Mouse (Mus musculus): Measurements from ENCODE around the gene Lmbr1.
"Not testable (repeated sequence)": the region's sequence is repeated elsewhere in the genome, so short reads cannot be mapped to it uniquely, and the experiment has no call there.

Lmbr1 gene

DNA sequence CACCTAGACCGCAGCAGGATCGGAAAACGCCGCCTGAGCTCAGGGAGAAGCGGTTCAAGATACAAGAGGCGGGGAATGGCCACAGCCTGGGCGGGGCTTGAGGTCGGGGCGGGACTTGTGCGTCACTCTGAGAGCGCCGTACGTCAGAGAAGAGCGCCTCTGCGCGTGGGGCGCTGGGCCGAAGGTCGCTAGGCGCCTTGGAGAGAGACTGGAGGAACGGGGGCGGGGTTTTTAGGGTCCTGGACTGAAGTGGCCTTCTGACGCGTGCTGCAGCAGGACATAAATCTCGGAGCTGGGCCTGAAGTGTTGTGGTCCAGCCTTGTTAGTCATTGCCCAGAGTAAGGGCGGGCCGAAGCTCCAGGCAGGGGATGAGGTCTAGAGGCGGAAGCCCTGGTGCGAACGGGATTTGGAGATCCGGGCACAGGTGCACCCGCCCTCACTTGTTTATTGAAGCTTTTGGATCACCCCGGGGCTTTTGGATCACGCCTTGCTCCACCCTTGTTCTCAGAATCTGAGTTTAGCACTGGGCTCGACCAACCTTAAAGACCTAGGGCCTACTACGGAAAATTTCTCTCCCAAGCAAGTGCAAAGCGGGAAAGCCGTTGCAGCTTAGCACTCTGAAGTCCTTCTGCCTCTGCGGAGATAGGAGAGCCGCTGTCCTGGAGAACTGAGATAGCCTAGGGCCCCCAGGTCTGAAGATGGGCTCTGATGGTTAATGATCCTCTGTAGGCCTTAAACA, at the start of gene Lmbr1:
TSS of gene Lmbr1 (minus strand) at position 93 of the 739 bp plus-strand sequence.
- DNase-seq (ENCODE audit: low read depth in 2 of 2, low spot score in 2 of 2) = peak; percentile 71 to 85

GRCm38 (mm10) chr5:29423330-29423729, 45.1 kb upstream of the Lmbr1 start:
- not testable (repeated sequence) for DNase-seq (ENCODE audit: low read depth in 2 of 2, low spot score in 2 of 2)

- no peak for DNase-seq (ENCODE audit: low read depth in 2 of 2, low spot score in 2 of 2)
These were observed 34.9 kb upstream of the Lmbr1 start for GRCm38 (mm10) chr5:29413041-29413440.

DNA sequence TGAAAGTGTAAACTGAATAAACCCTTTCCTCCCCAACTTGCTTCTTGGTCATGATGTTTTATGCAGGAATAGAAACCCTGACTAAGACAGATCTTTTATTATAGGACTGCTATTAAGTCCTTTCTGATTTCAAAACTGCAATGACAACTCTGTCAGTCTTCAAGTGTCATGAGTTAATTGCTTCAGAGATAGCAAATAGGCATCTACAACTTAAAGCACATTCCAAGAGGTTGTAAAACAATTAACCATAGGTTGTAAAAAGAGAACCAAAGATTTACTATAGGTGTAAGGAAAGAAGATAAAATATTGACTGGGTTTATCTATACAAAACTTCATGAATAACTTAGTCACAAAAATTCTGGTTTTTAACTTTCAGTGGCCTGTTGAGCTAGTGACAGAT, 32.7 kb upstream of the Lmbr1 start:
- no peak for DNase-seq (ENCODE audit: low read depth in 2 of 2, low spot score in 2 of 2)

- DNase-seq (ENCODE audit: low read depth in 2 of 2, low spot score in 2 of 2) = no peak
These were observed 20.2 kb upstream of the Lmbr1 start for GRCm38 (mm10) chr5:29398427-29398826.

- peak; percentile 54 to 59 for DNase-seq (ENCODE audit: low read depth in 2 of 2, low spot score in 2 of 2)
These were observed 11.0 kb upstream of the Lmbr1 start for GRCm38 (mm10) chr5:29388944-29389765.

GRCm38 (mm10) chr5:29388181-29388943, 10.2 kb upstream of the Lmbr1 start:
- DNase-seq (ENCODE audit: low read depth in 2 of 2, low spot score in 2 of 2) = no peak

DNA sequence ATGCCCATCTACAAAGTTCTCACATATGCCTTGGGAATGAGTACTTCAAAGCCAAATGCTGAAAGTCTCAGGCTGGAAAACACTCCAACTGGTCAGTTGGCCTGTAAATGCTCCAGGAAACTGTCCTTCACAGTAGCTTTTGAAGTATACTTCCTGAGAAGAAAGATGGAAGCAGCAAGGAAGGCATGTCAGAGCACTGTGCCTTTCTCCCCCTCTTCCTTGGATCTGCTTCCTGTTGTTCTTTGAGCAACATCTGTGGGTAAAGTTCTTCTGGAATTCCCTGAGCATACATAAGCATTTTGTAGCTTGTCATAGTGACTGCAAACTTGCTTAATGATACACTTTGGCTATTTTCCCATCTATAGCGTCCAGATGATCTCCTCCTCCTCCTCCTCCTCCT, 9.4 kb upstream of the Lmbr1 start:
- no peak for DNase-seq (ENCODE audit: low read depth in 2 of 2, low spot score in 2 of 2)

DNA sequence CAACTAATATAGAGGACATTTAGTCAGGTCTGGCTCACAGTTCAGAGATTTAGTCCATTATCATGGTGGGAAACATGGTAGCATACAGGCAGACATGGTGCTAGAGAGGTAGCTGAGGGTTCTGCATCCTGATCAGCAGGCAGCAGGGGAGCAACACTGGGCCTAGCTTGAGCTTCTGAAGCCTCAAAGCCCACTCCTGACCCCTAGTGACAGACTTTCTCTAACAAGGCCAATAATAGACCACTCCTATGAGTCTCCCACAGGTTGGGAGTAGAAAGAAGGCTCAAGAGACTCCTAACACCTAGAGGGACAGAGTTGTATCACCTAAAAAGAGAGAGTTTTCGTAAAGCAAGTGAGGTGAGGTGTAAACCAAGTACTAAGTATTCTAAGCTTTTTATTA, 4.6 kb upstream of the Lmbr1 start:
- DNase-seq (ENCODE audit: low read depth in 2 of 2, low spot score in 2 of 2) = no peak

DNA sequence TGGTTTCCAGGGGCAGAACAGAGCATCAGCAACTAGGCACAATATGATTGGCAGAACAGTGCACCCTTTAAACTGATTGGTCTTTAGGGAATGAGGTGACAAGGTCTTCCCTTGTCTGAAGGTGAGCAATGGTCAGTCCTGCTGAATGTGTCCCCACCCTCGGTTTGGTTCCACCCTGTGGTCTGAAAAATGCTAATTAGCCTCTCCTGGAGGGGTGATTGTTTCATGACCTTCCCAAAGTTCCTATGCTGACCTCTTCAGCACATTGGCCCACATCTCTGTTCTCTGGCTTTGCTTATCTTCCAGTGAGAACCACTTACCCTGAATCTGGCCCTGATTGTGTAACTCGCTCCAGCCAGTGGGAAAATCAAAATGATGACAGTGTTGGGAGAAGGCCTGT, 1.9 kb upstream of the Lmbr1 start:
- DNase-seq (ENCODE audit: low read depth in 2 of 2, low spot score in 2 of 2) = no peak

DNA sequence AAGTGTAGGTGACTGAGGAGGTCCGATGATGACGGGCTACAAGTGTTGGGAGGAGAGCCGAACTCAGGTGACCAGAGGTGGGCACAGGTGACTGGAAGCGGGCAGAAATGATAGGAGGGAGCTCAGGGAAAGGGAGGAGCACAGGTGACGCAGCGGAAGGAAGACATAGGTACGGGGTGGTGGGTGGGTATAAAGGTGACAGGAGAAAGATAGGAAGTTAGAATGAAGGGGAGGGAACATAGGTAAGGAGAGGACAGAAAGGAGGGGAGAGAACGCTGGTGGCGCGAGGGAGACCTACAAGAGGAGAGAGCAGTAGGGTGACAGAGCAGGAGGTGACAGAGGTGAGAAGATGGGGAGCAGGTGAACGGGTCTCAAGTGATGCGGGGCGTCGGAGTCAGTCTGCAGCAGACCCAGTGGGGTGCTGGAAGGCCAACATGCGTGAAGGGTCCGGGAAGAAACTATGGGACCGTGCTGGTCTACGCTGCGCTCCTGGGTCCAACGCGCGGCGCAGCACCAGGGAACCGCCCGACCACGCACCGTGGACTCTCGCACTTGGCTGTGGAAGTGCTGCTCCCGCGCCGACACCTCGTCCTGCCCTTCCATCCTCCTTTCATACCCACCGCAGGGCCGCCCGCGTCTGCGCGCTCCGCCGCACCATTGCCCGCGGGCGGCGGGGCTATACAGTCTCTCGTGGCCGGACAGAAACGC, 446 bp downstream of the Lmbr1 start:
- DNase-seq (ENCODE audit: low read depth in 2 of 2, low spot score in 2 of 2) = no peak

GRCm38 (mm10) chr5:29363511-29363910, 14.7 kb downstream of the Lmbr1 start:
- DNase-seq (ENCODE audit: low read depth in 2 of 2, low spot score in 2 of 2) = no peak

- peak in 1 of 2 experiments; percentile 5 for DNase-seq (ENCODE audit: low read depth in 2 of 2, low spot score in 2 of 2)
These were observed 42.4 kb downstream of the Lmbr1 start for GRCm38 (mm10) chr5:29335836-29336235.

GRCm38 (mm10) chr5:29322503-29322902, 55.7 kb downstream of the Lmbr1 start:
- no peak for DNase-seq (ENCODE audit: low read depth in 2 of 2, low spot score in 2 of 2)

DNA sequence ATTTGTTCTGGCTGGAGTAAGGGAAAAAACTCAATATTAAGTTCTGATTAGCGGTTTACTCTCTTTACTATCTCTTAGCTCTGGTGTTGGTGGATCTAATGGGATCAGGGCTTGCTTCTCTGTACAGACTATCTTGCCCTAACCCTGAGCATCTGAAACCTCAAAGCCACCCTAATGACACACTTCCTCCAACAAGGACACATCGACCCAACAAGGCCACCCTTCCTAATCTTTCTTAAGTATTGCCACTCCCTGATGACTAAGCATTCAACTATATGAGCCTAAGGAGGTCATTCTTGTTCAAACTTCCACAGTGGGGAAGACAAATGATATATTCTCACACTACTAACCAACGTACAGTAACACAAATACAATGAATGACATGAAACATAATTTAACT, 69.0 kb downstream of the Lmbr1 start:
- no peak for DNase-seq (ENCODE audit: low read depth in 2 of 2, low spot score in 2 of 2)

GRCm38 (mm10) chr5:29293194-29293593, 85.0 kb downstream of the Lmbr1 start:
- peak; percentile 3 to 44 for DNase-seq (ENCODE audit: low read depth in 2 of 2, low spot score in 2 of 2)

DNA sequence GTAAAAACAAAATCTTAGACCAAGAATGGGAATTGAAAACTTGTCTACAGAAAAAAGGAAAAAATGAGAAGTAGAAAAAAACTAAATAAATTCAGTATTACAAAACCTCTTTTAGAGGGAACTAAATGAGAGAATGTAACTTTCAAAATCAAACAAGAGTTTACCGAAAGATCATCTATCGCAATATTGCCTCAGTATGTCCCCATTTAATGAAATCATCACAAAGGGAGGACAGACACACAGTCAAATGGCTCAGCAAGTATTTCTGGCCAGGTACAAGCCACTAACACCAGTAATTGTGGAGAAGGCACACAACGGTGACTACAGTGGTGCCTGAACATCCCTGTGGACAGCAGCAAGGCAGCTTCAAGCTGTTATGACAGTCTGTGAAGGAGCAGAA, 88.1 kb downstream of the Lmbr1 start:
- DNase-seq (ENCODE audit: low read depth in 2 of 2, low spot score in 2 of 2) = no peak

DNA sequence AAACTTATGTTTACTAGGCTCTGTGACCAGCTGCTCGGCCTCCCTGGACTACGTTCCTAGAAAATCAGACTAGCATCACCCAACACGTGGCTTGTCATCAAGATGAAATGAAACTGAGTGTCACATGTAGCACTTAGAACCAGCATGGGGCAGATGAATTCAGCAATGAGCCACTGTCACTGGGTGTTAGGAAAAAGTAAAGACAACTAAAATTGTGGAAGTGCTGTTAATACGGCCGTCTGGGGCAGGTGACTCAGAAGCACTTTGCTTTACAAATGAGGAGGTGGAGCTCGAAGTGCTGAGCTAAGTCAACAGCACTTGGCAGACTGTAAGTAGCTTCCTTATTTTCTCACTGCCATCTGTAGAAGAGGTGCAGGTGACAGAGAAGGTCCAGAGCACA, 88.5 kb downstream of the Lmbr1 start:
- no peak for DNase-seq (ENCODE audit: low read depth in 2 of 2, low spot score in 2 of 2)

- no peak for DNase-seq (ENCODE audit: low read depth in 2 of 2, low spot score in 2 of 2)
These were observed 97.1 kb downstream of the Lmbr1 start for GRCm38 (mm10) chr5:29281081-29281480.

- no peak for DNase-seq (ENCODE audit: low read depth in 2 of 2, low spot score in 2 of 2)
These were observed 103.4 kb downstream of the Lmbr1 start for GRCm38 (mm10) chr5:29274746-29275145.

- DNase-seq (ENCODE audit: low read depth in 2 of 2, low spot score in 2 of 2) = no peak
These were observed 104.8 kb downstream of the Lmbr1 start for GRCm38 (mm10) chr5:29273426-29273825.
